Mouse (Mus musculus): ENCODE measurements around the gene Rimbp2. TPM values are rescaled to one million over a fixed set of nuclear protein-coding genes. Genes with fewer than 3 reads are reported as not detected.

The Rimbp2 gene
- polyA plus RNA-seq, 1 experiment: 0.08 TPM

DNA sequence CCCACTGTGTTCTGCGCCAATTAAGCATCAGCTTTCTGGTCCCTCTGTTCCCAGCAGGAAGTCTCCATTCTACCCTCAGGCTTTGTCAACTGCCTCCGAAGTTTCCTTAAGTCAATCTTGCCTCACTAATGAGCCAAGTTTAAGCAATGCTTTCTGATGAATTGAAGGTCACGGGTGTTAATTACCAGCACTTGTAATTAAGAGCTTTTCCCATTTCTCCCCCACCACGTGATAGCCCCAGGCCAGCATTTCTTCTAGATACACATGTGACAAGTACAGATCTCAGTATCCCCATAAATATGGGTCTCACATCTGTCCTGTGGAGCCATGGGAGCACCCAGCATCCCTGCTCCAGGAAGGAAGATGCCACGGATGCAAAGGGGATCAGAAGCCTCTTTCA lies 20.5 kb downstream of the Rimbp2 start:
- DNase-seq (ENCODE audit: low read depth): no peak

DNA sequence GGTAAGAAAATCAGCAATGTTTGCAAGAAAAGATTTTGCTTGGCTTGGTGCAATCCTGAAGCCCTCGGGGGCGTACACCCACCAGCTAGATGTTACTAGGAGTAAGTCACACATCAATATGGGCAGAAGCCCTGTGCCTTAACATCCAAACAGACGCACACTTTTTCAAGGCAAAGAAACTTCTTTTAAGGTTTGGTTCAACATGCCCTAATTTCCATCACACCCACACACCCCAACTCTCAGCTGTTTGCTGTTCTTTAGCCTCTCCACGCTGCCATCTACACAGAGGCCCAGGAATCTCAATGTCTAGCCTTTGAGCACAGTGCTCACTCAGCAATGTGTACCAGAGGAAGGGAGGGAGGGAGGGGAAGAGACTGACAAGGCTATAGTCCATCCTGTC lies 28.2 kb downstream of the Rimbp2 start:
- DNase-seq (ENCODE audit: low read depth): no peak

DNA sequence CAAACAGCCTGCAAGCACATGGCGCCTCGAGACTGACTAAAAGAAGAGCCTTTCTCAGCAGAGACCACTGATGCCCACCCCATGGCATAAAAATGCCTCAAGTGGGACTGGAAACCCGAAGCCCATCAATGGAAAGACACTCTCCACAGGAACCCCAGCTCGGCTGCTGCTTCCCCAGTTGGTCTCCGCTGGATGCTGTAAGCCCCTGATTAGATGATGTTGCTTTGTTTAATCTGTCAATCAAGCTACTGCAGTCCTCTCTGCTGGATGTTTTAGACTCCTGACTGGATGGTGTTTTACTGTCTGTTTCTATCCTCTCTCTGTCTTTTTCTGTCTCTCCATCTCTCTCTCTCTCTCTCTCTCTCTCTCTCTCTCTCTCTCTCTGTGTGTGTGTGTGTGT lies 33.2 kb downstream of the Rimbp2 start:
- DNase-seq (ENCODE audit: low read depth): no peak

- no peak for DNase-seq (ENCODE audit: low read depth)
Observed at GRCm38 (mm10) chr5:128917116-128917959, 35.9 kb downstream of the Rimbp2 start.

- DNase-seq (ENCODE audit: low read depth): no peak
Observed at GRCm38 (mm10) chr5:128913820-128914219, 39.5 kb downstream of the Rimbp2 start.

DNA sequence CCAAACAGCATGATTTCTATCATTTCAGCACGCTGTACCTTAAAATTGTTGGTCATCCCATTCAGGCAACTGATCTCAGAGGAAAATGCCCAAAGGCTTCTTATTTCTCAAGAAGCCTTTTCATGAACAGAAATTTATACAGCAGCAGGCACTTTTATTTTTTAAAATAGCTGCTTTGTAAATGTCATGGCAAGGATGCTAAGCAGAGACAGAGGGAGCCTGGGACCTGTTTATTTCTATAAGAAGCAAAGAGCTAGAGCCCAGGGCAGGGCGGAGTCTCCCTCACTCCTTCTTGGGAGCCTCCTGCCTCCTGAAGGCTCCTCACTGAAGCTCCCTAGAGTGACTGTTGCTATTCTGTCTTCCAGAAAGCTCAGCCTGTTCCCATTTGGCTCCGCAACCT lies 40.9 kb downstream of the Rimbp2 start:
- DNase-seq (ENCODE audit: low read depth): no peak

GRCm38 (mm10) chr5:128911593-128911992 lies 41.7 kb downstream of the Rimbp2 start:
- no peak for DNase-seq (ENCODE audit: low read depth)

DNA sequence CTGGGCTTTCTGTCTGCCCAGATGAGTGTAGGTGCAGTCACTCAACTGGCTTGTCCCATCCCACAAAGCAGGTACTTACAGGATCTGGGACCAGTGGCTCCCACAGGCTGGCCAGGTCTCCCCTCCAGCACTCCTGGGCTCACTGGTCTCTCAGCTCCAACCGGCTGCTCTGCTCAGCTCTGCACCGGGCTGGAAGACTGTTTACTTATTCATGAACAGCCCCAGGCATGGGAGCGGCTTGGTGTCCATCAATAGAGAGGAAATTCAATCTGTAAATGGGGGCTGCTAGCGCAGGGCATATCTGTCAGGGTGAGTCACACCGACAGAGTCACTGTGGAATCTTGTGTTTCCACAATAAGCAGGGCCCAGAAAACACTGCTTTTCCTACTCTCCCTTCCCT lies 49.2 kb downstream of the Rimbp2 start:
- no peak for DNase-seq (ENCODE audit: low read depth)

- no peak for DNase-seq (ENCODE audit: low read depth)
Observed at GRCm38 (mm10) chr5:128903120-128903519, 50.2 kb downstream of the Rimbp2 start.

GRCm38 (mm10) chr5:128899971-128900370 lies 53.3 kb downstream of the Rimbp2 start:
- no peak for DNase-seq (ENCODE audit: low read depth)

GRCm38 (mm10) chr5:128894921-128895320 lies 58.4 kb downstream of the Rimbp2 start:
- no peak for DNase-seq (ENCODE audit: low read depth)

- no peak for DNase-seq (ENCODE audit: low read depth)
Observed at GRCm38 (mm10) chr5:128887546-128887945, 65.7 kb downstream of the Rimbp2 start.

- DNase-seq (ENCODE audit: low read depth): no peak
Observed at GRCm38 (mm10) chr5:128884320-128884719, 69.0 kb downstream of the Rimbp2 start.

DNA sequence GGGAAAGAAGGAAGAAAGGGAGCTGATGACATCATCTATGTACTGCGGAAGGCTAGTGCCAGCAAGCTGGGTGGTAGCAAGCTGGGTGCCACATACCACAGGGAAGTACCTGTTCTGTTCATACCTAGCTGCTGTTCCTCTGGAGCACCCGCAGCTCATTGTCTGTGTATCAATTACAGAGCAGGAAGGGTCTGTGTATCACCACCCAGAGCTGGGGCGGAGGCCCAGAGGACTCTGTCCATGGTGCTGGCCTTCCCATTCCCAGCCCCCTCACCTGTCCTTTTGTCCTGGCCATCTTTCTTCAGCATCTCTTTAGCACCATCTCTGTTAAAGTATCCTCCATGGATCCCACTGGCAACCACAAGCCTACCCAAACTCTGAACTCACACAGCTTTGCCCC lies 74.2 kb downstream of the Rimbp2 start:
- DNase-seq (ENCODE audit: low read depth): no peak

GRCm38 (mm10) chr5:128877425-128878035 lies 75.8 kb downstream of the Rimbp2 start:
- DNase-seq (ENCODE audit: low read depth): peak; percentile 8

GRCm38 (mm10) chr5:128871706-128872105 lies 81.6 kb downstream of the Rimbp2 start:
- no peak for DNase-seq (ENCODE audit: low read depth)

DNA sequence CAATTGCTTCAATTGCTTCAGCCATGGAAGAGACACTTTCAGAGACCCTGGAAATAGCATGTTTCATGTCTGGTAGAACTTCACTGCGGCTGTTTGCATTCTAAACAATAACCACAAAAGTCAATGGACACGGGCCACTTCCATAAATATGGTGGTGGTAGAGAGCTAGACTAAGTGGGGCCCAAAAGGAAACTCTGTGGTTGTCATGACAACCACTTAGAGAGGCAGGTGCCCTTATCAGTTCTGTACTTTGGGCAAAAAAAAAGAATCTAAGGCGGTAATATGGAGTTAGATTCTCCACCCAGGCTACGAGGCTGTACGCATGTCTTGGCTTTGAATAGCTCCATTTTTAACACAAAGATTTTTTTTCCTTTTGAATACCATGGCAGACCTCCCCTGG lies 86.5 kb downstream of the Rimbp2 start:
- no peak for DNase-seq (ENCODE audit: low read depth)

DNA sequence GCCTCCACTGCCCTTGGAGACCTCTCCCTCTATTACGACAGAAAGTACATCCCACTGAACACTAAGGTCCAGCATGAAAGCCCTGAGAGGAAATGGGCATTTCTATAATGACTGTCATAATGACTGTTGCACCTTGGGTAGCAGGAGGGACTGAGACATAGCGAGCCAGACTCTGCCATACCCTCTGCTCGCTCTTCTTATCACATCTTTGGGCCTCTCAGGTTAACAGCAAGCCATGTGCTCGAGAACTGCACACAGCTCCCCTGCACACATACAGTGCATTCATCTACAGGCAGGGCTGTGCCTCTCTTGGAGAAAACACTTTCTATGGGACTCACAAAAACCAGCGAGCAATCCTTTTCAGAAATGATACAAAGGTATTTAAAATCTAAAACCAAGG lies 87.0 kb downstream of the Rimbp2 start:
- no peak for DNase-seq (ENCODE audit: low read depth)

DNA sequence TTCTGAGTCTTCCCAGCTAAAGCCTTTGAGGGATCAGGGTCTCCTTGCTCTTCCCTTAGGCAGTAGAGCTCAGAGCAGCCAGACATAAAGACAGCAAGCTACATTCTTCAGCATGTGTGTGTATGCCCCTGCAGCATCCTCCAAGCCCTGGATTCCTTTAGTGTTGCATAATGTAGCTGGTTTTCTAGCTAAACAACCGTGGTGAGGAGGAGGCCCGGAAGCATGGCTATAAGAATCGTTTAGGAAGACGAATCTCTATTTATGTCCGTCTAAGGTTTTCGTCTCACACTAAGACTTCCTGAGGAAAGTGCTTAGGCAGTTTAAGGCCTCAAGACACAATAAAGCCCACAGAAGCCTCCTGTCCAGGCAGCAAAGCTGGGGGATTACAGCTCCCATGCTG lies 89.8 kb downstream of the Rimbp2 start:
- no peak for DNase-seq (ENCODE audit: low read depth)

GRCm38 (mm10) chr5:128860907-128861306 lies 92.4 kb downstream of the Rimbp2 start:
- no peak for DNase-seq (ENCODE audit: low read depth)

DNA sequence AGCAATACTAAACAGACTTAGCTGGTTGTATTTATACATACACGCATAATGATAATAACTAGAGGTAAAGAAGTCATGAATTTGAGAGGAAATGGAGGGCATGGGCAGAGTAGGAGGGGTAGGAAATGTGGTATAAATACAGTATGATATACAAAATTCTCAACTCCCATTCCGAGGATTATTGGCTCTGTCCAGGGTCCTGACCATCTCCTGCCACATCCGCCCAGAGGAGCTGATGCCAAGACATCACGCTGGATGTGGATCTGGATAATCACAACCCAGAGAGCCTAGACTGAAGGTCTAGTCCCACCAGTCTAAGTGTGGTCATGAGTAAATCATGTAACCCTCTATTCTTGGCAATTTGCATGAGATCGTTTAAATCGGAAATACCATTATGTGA lies 100.5 kb downstream of the Rimbp2 start:
- no peak for DNase-seq (ENCODE audit: low read depth)

- no peak for DNase-seq (ENCODE audit: low read depth)
Observed at GRCm38 (mm10) chr5:128847806-128848205, 105.5 kb downstream of the Rimbp2 start.

- DNase-seq (ENCODE audit: low read depth): no peak
Observed at GRCm38 (mm10) chr5:128846433-128847040, 106.7 kb downstream of the Rimbp2 start.

Data from gonadal fat pad, adult 2 months (tissue).